Mouse (Mus musculus): ENCODE results near the gene Ptpn21.

The Ptpn21 gene

DNA sequence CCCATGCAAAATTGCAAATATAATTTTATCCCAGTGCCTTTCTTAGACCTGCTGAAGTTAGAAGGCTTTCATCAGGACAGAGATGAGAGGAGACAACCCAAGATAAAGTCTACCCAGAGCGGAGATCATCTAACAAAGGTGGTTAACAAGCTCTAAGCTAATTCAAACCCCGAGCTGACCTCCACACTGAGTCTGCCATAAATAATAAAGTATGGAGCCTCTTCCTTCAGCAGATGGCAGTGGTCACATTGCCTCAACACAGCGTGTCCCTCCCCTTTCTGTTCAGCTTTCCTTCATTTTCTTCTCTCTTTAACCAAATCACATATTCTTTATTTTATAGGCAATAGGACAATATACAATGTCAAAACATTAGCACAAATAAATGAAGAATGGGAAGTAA lies 16.2 kb downstream of the Ptpn21 start:
- no peak for DNase-seq

DNA sequence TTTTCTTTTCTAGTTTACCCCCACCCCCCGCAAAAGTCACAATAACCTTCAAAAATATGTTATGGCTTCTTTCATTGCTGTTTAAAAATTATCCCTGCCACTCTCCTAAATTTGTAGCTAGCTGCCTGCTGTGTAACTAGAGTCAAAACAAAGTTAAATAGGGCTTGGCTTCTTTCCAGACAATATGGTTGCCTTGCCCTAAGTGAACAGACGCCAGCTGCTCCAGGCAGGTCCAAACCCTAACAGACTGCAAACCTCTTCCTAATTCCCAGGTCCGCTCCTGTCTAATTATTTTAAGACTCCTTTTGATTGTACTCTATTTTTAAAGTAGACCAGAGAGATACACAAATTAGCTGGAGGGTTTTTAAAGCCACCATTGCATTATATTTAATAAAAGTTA lies 16.6 kb downstream of the Ptpn21 start:
- peak in 1 of 2 experiments; percentile 60 for DNase-seq

- DNase-seq = no peak
Measured at GRCm38 (mm10) chr12:98716142-98716541, 21.1 kb downstream of the Ptpn21 start.

DNA sequence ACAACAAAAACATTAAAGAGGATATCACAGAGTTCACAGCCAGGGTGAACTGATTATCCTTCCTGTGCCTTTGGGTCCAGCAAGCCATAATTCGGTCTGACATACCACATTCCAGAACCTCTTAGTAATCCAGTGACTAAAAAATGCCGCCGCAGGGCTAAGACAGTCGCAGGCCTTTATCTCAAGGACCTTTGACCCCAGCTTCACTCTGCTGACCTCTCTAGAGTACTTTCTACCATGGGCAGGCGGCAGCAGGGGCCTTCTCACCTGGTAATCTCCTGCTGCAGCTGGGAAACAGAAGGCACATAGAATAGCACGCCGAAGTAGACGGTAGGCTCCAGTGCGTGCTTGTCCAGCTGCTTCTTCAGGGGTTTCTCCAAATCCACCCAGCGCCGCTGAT lies 22.4 kb downstream of the Ptpn21 start:
- no peak for DNase-seq

DNA sequence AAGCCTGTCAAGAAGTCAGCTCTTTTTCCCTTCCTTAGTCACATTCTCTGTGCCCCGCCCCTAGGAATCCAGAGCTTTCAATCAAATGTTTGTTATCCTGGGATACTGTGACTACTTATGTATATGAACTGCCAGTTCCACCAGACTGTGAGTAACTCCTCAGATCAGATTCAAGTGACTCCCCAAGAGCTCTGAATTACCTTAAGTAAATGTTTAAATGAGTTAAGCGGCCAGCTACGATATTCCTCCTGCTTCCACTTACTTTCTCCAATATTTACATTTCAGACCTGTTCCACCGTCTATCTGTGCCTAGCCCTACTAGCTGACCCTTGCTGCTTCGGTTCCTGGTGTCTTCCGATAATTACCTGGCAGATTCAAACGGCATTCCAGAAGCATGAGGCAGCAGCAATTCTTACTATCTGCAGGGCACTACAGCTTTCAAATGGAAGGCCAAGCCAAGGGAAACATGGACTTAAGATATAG lies 23.5 kb downstream of the Ptpn21 start:
- no peak for DNase-seq

- no peak for DNase-seq
Measured at GRCm38 (mm10) chr12:98712819-98713218, 24.4 kb downstream of the Ptpn21 start.

DNA sequence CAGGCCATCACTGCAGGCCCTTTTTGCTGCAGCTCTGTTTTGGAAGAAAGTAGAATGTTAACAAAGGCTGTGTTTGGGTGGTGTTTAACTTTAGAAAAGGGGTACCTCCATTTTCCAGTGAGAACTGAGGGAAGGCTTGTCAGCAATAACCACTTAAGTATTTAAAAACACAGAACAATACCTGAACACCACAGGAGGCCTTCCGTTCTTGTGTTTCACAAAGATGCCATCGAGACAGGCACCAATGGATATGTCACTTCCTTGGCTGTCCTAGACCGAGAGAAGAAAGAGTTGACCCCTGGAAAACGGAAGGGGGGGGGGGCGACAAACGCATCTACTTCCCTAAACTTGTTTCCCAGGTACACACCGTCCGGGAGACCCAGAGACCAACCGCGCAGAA lies 33.2 kb downstream of the Ptpn21 start:
- DNase-seq = no peak

DNA sequence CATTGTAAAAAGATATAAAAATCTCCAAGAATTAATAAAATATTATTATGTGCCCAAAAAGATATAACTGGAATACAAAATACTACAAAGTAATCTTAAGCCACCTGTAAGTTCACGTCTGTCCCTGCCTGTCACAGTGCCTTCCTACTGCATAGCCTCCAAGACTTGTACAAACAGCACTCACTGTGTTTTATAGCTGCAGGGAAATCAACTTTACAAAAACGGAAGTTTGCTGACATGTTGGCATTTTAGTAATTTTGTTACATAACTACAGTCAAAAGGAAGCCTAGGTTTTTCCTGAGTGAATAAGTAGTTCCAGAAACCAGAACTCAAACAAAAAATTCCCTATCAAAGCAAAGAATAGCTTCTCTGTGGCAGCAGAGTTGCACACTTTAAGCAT lies 33.7 kb downstream of the Ptpn21 start:
- no peak for DNase-seq

DNA sequence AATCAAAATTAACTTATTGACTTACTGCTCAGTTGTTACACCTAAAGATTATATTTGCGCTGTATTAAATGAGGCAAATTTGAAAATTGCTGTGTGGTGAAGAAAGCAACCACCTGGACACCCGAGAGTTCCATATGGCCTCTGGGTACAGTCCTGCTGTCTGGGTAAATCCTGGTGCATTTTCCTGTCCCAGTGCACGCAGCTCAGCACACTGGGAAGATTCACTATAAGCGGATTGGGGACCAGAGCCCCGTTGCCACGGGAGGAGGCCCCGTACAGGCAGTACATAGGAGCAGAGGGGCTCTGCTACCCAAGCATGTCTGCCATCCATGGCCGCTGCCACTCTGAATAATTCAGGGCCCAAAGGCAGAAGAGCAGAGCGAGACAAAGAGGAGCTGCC lies 35.6 kb downstream of the Ptpn21 start:
- peak; percentile 68 to 74 for DNase-seq

DNA sequence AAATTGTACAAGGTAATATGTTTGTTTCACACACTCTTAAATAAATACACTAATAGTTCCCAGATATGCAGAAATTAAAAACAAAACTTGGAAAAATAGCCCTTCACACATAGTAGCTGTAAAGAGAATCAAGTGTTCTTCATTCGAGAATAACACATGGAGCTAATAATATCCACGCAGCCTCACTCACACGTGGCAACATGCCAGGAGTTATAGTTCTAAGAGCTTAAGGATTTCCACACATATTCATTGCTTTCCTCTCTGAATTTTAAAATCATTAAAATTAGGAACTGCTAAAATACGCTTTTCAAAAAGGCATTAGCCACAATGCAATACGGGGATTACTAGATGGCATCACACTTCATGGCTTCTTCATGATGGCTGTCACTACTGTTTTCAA lies 40.0 kb downstream of the Ptpn21 start:
- DNase-seq = no peak

GRCm38 (mm10) chr12:98690230-98690629 lies 47.0 kb downstream of the Ptpn21 start:
- no peak for DNase-seq

- no peak for DNase-seq
Measured at GRCm38 (mm10) chr12:98683574-98683973, 53.6 kb downstream of the Ptpn21 start.

DNA sequence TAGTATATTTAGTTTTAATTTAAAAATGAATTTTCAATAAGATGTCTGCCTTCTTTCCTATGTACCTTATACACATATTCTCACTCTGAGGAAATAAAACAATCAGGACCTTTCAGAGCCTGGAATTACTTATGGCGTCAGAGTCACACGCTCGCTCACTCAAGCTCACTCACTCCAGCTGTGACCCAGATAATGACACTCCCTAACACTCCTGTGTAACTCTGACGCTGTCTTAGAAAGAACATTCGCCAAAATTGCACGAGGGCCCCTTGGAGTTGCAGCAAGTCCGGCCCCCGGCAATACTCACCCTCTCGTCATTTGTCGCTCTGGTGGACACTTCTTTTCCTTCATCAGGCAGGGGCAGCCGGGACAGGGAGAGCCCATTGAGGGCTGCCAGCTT lies 54.0 kb downstream of the Ptpn21 start:
- no peak for DNase-seq

DNA sequence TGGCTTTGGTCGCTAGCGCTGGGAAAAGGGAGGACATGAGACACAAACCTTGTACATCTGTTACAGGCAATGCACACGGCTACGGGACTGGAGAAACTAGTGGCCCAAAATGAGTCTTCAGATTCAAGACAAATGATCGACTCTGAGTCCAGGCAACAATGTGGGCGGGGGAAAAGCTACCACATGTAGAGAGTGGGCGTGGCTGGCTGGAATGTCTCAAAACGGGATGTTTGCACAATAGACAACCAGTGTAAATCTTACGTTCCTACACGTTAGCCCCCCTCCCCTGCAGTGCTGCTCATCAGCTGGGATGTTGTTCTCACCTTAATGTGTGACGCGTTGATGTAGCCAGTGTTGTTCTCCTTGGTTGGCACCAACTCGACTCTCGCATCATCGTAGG lies 55.0 kb downstream of the Ptpn21 start:
- no peak for DNase-seq

DNA sequence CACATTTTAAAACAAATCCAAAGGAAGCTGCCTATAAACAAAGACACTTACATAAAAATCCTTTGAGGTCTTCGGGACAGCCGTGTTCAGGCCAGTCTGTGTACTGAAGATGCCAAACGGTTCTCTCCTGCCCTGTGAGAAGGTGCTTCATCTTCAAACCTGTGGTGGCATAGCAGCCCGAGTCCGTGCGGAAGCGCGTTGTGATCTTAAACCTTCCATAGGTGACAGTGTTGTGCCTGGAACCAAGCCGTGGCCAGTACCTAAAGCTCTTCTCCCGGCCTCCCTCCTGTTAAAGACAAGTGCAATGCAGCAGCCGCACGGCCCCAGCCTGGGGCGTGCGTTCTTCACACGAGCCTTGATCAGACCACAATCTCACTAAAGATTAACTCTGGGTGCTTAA lies 57.3 kb downstream of the Ptpn21 start:
- no peak for DNase-seq

GRCm38 (mm10) chr12:98677336-98677735 lies 59.9 kb downstream of the Ptpn21 start:
- peak in 1 of 2 experiments; percentile 4 for DNase-seq

GRCm38 (mm10) chr12:98676861-98677260 lies 60.3 kb downstream of the Ptpn21 start:
- DNase-seq = peak in 1 of 2 experiments; percentile 3

GRCm38 (mm10) chr12:98674627-98675143 lies 62.5 kb downstream of the Ptpn21 start:
- peak; percentile 83 to 89 for DNase-seq

GRCm38 (mm10) chr12:98673879-98674278 lies 63.3 kb downstream of the Ptpn21 start:
- peak in 1 of 2 experiments; percentile 3 for DNase-seq

DNA sequence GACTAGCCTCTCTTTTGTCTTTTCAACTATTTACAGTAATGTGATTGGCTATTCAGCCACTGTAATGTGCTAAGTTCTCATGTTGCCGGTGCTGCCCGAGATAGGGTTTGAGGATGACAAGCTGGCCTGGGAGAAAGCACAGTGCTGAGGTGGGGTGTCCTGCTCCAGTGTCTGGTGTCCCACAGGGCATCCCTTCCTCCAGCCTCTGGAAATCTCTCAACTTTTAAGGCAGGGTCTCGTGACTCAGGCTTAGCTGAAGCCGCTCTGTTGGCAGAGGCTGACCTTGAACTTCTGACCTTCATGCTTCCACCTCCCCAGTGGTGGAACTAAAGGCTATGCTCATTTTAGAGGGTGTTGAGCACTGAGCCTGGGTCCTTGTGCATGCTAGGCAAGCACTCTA lies 66.8 kb downstream of the Ptpn21 start:
- peak in 1 of 2 experiments; percentile 21 for DNase-seq

DNA sequence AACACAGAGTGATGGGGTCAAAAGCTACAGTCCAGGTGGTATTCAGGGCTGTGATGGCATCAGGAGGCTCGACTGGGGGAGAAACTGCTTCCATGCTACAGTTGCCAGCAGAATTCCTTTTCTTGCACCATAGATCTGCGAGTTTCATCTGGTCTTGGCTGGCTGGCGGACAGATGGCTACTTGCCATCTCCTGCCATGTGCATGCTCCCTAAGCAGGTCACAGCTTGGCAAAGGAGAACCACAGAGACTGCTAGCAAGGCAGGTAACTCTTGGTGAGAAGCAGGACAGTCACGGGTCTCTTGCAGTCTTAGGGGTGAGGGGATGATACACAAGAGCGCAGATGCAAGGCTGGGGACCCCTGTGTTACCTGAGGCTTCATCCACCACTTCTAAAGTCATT lies 67.3 kb downstream of the Ptpn21 start:
- DNase-seq = peak; percentile 89 to 95

GRCm38 (mm10) chr12:98669086-98669485 lies 68.1 kb downstream of the Ptpn21 start:
- DNase-seq = peak in 1 of 2 experiments; percentile 15

- peak; percentile 56 to 76 for DNase-seq
Measured at GRCm38 (mm10) chr12:98668132-98668814, 68.9 kb downstream of the Ptpn21 start.

- no peak for DNase-seq
Measured at GRCm38 (mm10) chr12:98662617-98663016, 74.6 kb downstream of the Ptpn21 start.

GRCm38 (mm10) chr12:98656873-98657272 lies 80.3 kb downstream of the Ptpn21 start:
- DNase-seq = no peak
